Mouse (Mus musculus): Measurements from ENCODE around the gene Kcnma1.

- TF ChIP-seq CTCF (IDR thresholded peaks at IDR 0.05; ENCODE audit: low read depth) (no peak), EP300 (IDR thresholded peaks at IDR 0.05; ENCODE audit: low read depth) (no peak)
These were observed 449.8 kb downstream of the Kcnma1 start for GRCm38 (mm10) chr14:23564474-23564873.
